Mouse (Mus musculus): ENCODE results near the gene Olfr726.

The Olfr726 gene

DNA sequence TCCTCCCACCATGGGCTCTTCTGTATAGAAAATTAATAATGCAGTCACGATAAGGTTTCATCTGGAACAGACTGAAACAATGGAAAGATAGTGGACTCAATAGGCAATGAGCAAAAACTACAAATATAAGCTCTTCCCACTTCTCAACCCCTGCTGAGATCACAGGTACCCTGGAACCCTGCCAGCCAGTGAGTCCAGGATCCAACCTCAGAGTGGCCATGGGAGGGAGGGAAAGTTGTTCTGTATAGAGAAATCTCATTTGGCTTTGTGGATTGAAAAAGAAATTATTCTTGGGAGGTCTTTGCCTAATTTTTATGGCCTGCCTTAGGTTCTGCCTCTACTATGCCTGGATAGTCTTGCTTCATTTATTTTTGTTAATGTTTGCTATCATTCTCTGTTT, at the start of gene Olfr726:
TSS of gene Olfr726 (minus strand) at position 101 of the 400 bp plus-strand sequence.
- no peak for ATAC-seq (ENCODE audit: insufficient number of reproducible peaks, low FRiP score, low TSS enrichment)

DNA sequence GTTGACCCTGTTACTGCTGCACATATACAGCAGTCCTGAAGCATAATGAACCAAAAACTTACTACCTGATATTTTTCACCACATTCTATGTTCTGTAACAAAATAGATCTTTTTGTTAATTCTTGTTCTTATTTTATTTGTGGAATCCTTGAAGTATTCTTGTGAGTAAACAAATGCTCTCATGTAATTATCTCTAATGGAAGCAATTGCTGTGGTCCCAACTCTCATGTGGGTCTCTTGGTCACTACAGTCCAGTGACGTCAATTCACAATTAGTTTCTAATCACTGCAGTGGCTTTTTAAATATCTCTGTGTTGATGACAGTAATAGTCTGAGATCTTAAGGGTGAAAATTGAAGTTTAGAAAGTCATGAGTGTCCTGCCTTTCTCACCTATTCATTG, 32.1 kb upstream of the Olfr726 start, which contains the start of gene Olfr727:
TSS of gene Olfr727 (plus strand) at position 301 of the 400 bp plus-strand sequence.
- no peak for ATAC-seq (ENCODE audit: insufficient number of reproducible peaks, low FRiP score, low TSS enrichment)

DNA sequence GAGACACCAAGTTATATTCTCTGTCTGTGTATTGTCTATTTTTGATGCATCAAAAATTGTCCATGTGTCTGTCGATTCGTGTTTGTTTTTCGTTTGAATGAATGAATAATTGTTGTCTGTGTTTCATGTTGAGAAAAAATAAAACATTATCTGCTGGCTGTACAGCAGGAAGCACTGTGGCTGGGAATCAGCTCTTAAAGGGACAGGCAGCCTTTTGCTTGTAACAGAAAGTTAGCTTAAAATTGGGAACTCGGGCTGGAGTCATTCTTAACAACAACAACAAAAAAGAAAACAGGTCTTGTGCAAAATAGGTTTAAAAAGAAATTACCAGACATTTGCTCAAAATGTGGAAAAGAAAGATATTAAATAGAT, 28.0 kb downstream of the Olfr726 start:
- peak; percentile 60; the same call in 1 of the 2 replicates for ATAC-seq (ENCODE audit: insufficient number of reproducible peaks, low FRiP score, low TSS enrichment)

DNA sequence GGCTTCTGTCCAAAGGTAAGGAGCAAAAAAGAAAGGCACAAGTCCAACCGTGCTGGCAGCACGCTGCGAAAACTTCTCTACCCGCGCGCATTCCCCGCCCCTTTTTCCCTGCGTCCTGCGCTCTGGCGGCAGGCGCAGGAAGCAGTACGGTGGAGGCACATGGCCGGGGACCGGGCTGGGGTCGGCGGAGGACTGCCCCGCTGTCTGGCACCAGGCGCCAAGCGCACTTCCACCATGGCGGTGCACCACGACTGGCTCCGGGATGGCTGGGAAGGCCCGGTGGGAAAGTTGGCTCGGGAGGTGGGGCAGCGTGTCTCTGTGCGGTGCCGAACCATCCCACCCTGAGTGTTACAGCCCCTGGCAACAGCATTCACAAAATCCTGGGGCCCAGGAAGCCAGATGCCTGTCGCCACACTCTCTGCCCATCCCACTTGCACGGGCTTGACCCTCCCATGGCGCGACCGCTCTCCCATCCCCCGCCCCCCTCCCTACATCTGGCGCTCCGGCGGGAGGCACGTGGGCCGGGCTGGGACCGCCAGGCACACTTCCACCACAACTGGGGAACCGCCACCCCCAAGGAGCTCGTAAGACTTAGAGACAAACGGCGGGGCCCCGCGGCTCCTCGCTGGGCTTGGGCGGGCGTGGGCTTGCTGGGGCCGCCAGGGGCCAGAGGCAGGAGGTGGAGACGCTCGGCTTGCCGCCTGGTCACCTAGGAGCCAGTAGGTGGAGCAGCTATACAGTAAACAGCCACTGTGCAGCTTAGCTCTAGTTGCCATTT, 28.6 kb downstream of the Olfr726 start:
- peak; percentile 100 for ATAC-seq (ENCODE audit: insufficient number of reproducible peaks, low FRiP score, low TSS enrichment)

DNA sequence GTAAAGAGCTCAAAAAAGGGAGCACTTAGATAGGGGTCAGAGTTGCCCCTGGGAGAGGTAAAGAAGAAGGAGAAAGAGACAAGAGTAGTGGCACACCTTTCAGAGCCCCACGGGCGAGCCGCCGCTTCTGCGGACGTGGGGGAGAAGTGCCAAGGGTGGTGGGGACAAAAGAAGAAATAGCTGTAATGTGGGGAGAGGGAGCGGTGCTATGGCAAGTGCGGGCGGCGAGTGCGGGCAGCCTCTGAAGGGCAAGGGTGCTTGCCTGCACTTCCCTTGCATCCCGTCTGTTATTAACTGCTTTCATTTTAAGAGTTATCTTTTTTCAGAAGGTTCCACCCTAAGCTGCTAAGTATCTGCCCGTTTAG, 29.2 kb downstream of the Olfr726 start:
- peak; percentile 27; the same call in 1 of the 2 replicates for ATAC-seq (ENCODE audit: insufficient number of reproducible peaks, low FRiP score, low TSS enrichment)

DNA sequence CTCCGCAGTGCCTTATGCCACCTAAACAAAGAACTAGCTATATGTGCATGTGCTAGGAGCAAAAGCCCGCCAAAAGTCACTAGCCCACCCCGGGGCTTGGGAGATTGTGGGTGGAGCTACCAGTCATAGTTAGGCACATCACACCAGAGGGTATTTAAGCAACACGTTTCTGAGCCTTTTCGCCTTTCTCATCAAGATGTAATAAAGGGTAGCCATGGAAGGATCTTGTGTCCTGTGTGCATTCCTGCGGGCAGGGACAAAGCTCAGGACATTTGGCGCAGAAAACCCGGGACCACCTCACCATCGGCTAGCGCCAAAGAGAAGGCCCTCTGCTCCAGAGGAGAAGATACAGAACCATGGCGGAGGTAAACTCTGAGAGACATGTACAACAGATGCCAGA, 29.6 kb downstream of the Olfr726 start:
- ATAC-seq (ENCODE audit: insufficient number of reproducible peaks, low FRiP score, low TSS enrichment) = no peak

DNA sequence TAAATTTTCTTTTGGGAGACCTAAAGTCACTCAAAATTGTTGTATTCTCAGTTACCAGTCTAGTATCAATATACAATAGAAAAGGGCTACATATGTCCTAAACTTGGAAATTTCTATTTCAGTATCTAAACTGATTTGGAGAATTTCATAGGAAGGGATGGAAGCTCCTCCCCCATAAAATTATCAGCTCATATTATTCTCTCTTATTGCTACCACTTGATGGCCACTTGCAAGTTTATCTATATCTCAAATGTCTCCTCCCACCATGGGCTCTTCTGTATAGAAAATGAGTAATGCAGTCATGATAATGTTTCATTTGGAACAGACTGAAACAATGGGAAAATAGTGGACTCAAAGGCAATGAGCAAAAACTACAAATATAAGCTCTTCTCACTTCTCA, 50.5 kb downstream of the Olfr726 start, which contains the start of gene Olfr725:
TSS of gene Olfr725 (minus strand) at position 101 of the 400 bp plus-strand sequence.
- no peak for ATAC-seq (ENCODE audit: insufficient number of reproducible peaks, low FRiP score, low TSS enrichment)
